Mouse (Mus musculus): ENCODE data around the gene Patl1.
"Not testable (repeated sequence)": the region's sequence is repeated elsewhere in the genome, so short reads cannot be mapped to it uniquely, and the experiment has no call there.

The Patl1 gene

GRCm38 (mm10) chr19:11912037-11912532 lies at the start of gene Patl1:
Gene Patl1 (plus strand): TSS chr19:11912399.
- DNase-seq (ENCODE audit: low spot score in 2 of 2) = peak; percentile 98

- no peak for DNase-seq (ENCODE audit: low spot score in 2 of 2)
These were observed 44.4 kb upstream of the Patl1 start for GRCm38 (mm10) chr19:11867837-11868236.

GRCm38 (mm10) chr19:11875006-11875405 lies 37.2 kb upstream of the Patl1 start, which contains the start of gene Olfr1419:
Gene Olfr1419 (minus strand): TSS chr19:11875106.
- no peak for DNase-seq (ENCODE audit: low spot score in 2 of 2)

- not testable (repeated sequence) for DNase-seq (ENCODE audit: low spot score in 2 of 2)
These were observed 33.8 kb upstream of the Patl1 start for GRCm38 (mm10) chr19:11878404-11878803.

- no peak for DNase-seq (ENCODE audit: low spot score in 2 of 2)
These were observed 25.9 kb upstream of the Patl1 start, which contains the start of gene Olfr1420 for GRCm38 (mm10) chr19:11886265-11886664. Gene Olfr1420 (plus strand): TSS chr19:11886565.

- DNase-seq (ENCODE audit: low spot score in 2 of 2) = no peak
These were observed 1.2 kb upstream of the Patl1 start for GRCm38 (mm10) chr19:11911021-11911420.

- DNase-seq (ENCODE audit: low spot score in 2 of 2) = peak; percentile 3 to 6
These were observed 596 bp upstream of the Patl1 start for GRCm38 (mm10) chr19:11911603-11912002.

GRCm38 (mm10) chr19:11912533-11913121 lies 428 bp downstream of the Patl1 start:
- DNase-seq (ENCODE audit: low spot score in 2 of 2) = peak; percentile 23 to 38

GRCm38 (mm10) chr19:11915804-11916203 lies 3.6 kb downstream of the Patl1 start:
- no peak for DNase-seq (ENCODE audit: low spot score in 2 of 2)

- DNase-seq (ENCODE audit: low spot score in 2 of 2) = no peak
These were observed 9.9 kb downstream of the Patl1 start for GRCm38 (mm10) chr19:11922068-11922467.

- not testable (repeated sequence) for DNase-seq (ENCODE audit: low spot score in 2 of 2)
These were observed 10.3 kb downstream of the Patl1 start for GRCm38 (mm10) chr19:11922515-11922914.

- no peak for DNase-seq (ENCODE audit: low spot score in 2 of 2)
These were observed 14.2 kb downstream of the Patl1 start for GRCm38 (mm10) chr19:11926380-11926779.

GRCm38 (mm10) chr19:11928025-11928748 lies 16.0 kb downstream of the Patl1 start:
- peak in 1 of 2 experiments; percentile 29 for DNase-seq (ENCODE audit: low spot score in 2 of 2)

- not testable (repeated sequence) for DNase-seq (ENCODE audit: low spot score in 2 of 2)
These were observed 34.3 kb downstream of the Patl1 start for GRCm38 (mm10) chr19:11946460-11946859.

- no peak for DNase-seq (ENCODE audit: low spot score in 2 of 2)
These were observed 37.7 kb downstream of the Patl1 start for GRCm38 (mm10) chr19:11949878-11950277.

- DNase-seq (ENCODE audit: low spot score in 2 of 2) = no peak
These were observed 38.5 kb downstream of the Patl1 start for GRCm38 (mm10) chr19:11950747-11951146.

- no peak for DNase-seq (ENCODE audit: low spot score in 2 of 2)
These were observed 42.0 kb downstream of the Patl1 start for GRCm38 (mm10) chr19:11954206-11954605.

GRCm38 (mm10) chr19:11956636-11957035 lies 44.4 kb downstream of the Patl1 start:
- no peak for DNase-seq (ENCODE audit: low spot score in 2 of 2)

GRCm38 (mm10) chr19:11957396-11957795 lies 45.2 kb downstream of the Patl1 start:
- DNase-seq (ENCODE audit: low spot score in 2 of 2) = no peak

GRCm38 (mm10) chr19:11957846-11958245 lies 45.6 kb downstream of the Patl1 start:
- no peak for DNase-seq (ENCODE audit: low spot score in 2 of 2)

- DNase-seq (ENCODE audit: low spot score in 2 of 2) = no peak
These were observed 52.1 kb downstream of the Patl1 start for GRCm38 (mm10) chr19:11964266-11964665.

- DNase-seq (ENCODE audit: low spot score in 2 of 2) = peak; percentile 99 to 100
These were observed 53.1 kb downstream of the Patl1 start, which contains the start of gene Osbp for GRCm38 (mm10) chr19:11965023-11965942. Gene Osbp (plus strand): TSS chr19:11965941.

Measured in spleen, postnatal 36 days (tissue).